Mouse (Mus musculus) liver, adult 2 months (tissue): ENCODE measurements at regions not wholly inside any gene's neighbourhood (a gene's known extent, or its start where the extent isn't known, plus 50 kb on each side); places are given as distances from the start of the nearest gene placed in this dataset.

ENCODE experiments used
- DNase-seq: peaks from one replicate; pipeline ENCODE4 v3.0.0-alpha.2; 2011; ENCODE audit warnings: low read depth, low spot score; ENCODE audit errors: extremely low read depth
- H3K27ac ChIP-seq: fragments of 200-500 bp; replicated peaks from 2 replicates; pipeline ENCODE4 v1.5.1; 2012; ENCODE audit warnings: low read depth, mild to moderate bottlenecking, control low read depth, inconsistent platforms, low read length; ENCODE audit not compliant: insufficient read depth
- H3K27me3 ChIP-seq: fragments of 200-500 bp; 2 replicates; pipeline ENCODE4 v1.6.1; 2012; ENCODE audit warnings: mild to moderate bottlenecking, moderate library complexity, low read length, inconsistent platforms; ENCODE audit not compliant: control insufficient read depth, insufficient read depth
- H3K36me3 ChIP-seq: fragments of 200-500 bp; 2 replicates; pipeline ENCODE4 v1.6.1; 2012; ENCODE audit warnings: low read length, inconsistent platforms; ENCODE audit not compliant: control insufficient read depth, insufficient read depth
- H3K4me1 ChIP-seq: fragments of 200-500 bp; 2 replicates; pipeline ENCODE4 v1.6.1; 2011; ENCODE audit warnings: low read length; ENCODE audit not compliant: control insufficient read depth, insufficient read depth
- H3K4me3 ChIP-seq: fragments of 200-500 bp; 2 replicates; pipeline ENCODE4 v1.5.1; 2011; ENCODE audit warnings: low read depth, mild to moderate bottlenecking, control low read depth, low read length, moderate library complexity; ENCODE audit not compliant: insufficient read depth
- H3K79me2 ChIP-seq: fragments of 200-500 bp; 2 replicates; pipeline ENCODE4 v1.6.1; 2012; ENCODE audit warnings: inconsistent platforms, mild to moderate bottlenecking, low read length, moderate library complexity; ENCODE audit not compliant: control insufficient read depth, insufficient read depth
- H3K9ac ChIP-seq: fragments of 200-500 bp; 2 replicates; pipeline ENCODE4 v1.6.1; 2012; ENCODE audit warnings: low read depth, mild to moderate bottlenecking, control low read depth, inconsistent platforms, low read length
- CTCF ChIP-seq: fragments of 200-500 bp; IDR thresholded peaks from 2 replicates; pipeline ENCODE4 v1.5.1; 2011; ENCODE audit warnings: low read depth, low read length, control low read depth
- POLR2A ChIP-seq: fragments of 200-500 bp; IDR thresholded peaks from 2 replicates; pipeline ENCODE4 v1.6.1; 2011; ENCODE audit warnings: low read length, control low read depth; ENCODE audit not compliant: insufficient read depth; ENCODE audit errors: extremely low read depth
- WGBS: fragments of 180-500 bp; shearing (Covaris S2); methylation state at CpG from one replicate; pipeline ENCODE4 v1.1.7; 2018; 5-methylcytosine and 5-hydroxymethylcytosine counted together

DNA sequence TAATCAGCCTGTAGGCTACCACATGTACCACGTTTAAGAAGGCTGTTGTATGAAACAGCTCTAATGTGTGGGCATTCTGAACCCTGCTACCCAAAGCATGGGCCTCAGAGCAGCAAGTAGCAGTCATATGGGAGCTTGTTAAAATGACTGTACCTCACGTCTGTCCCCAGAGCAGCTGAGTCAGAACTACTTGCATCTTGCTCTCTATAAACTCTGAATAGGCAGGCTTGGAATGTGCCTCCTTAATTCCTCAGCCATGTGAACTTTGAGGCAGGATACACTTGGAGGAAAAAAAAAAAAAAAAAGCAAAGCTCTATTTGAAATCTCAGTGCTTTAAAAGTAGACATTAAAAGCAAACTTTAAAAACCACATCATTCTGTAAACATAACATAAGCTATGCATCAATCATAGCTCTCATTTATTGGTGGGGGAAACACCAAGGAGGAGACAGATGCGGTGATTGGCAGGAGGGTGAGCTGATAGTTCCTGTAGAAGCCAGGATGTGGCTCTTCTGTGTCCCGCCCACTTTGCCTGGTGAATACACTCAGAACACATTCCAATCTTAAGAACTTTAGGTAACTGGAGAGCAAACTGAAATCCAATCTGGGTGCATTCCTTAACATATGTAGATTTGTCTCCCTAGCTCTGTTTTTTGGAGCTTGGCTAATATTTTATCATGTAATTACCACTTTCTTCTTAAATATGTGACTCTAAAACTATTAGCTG, 159.2 kb upstream of the St8sia2 start:
- DNase-seq: no peak
- Histone ChIP-seq H3K4me1 (no peaks in the 10 kb centered on the region), H3K27ac (no peak overlapping the region), H3K9ac (no peak overlapping the region), H3K79me2 (no peaks in the 10 kb centered on the region), H3K4me3 (no peak overlapping the region), H3K27me3 (no peaks in the 10 kb centered on the region), H3K36me3 (no peaks in the 10 kb centered on the region)
- TF ChIP-seq POLR2A: no peak
- no peak for TF ChIP-seq CTCF
- WGBS: 49% methylated on average over 4 of the region's 4 CpGs

- Histone ChIP-seq H3K4me1 (no peaks in the 10 kb centered on the region), H3K27ac (no peak overlapping the region), H3K27me3 (no peaks in the 10 kb centered on the region), H3K4me3 (no peak overlapping the region), H3K79me2 (no peaks in the 10 kb centered on the region), H3K9ac (no peak overlapping the region), H3K36me3 (no peaks in the 10 kb centered on the region)
- TF ChIP-seq CTCF (no peak), POLR2A (no peak)
- 68% methylated on average over 4 of the region's 4 CpGs for WGBS
- DNase-seq: no peak
Measured at GRCm38 (mm10) chr7:74151590-74151989, 138.1 kb upstream of the St8sia2 start.

GRCm38 (mm10) chr7:74143236-74143635, 129.7 kb upstream of the St8sia2 start:
- H3K27me3 ChIP-seq: no peaks in the 10 kb centered on the region
- H3K4me1 ChIP-seq: no peaks in the 10 kb centered on the region
- H3K79me2 ChIP-seq: no peaks in the 10 kb centered on the region
- H3K27ac ChIP-seq: no peak overlapping the region
- WGBS: 86% methylated on average over 3 of the region's 3 CpGs
- no peak for TF ChIP-seq CTCF
- no peak for TF ChIP-seq POLR2A
- DNase-seq: no peak
- H3K4me3 ChIP-seq: no peak overlapping the region
- H3K36me3 ChIP-seq: no peaks in the 10 kb centered on the region
- no peak overlapping the region for H3K9ac ChIP-seq

DNA sequence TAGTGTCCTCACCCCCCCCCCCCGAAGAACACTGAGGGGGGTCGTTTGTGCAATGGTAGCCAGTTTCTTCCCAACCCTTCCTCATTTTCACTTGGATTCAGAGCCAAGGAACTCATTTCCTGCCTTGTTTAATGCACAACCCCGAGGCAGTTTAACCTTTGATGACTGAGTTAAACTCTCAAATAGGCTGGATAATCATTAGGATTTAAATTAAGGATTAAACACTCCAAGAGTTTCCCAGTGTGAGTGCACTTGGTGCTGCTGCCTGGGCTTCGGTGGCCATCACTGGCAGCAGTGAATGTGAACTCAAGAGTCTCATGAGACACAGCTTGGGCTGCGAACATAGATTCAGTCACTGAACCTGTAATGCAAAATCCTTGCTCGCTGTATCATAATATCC, 124.7 kb upstream of the St8sia2 start:
- 59% methylated on average over 6 of the region's 6 CpGs for WGBS
- no peak for TF ChIP-seq POLR2A
- TF ChIP-seq CTCF: no peak

GRCm38 (mm10) chr7:74130206-74130836, 116.8 kb upstream of the St8sia2 start:
- 79% methylated on average over 8 of the region's 8 CpGs for WGBS
- Histone ChIP-seq H3K36me3 (no peaks in the 10 kb centered on the region), H3K27me3 (no peaks in the 10 kb centered on the region)

More for the DNA sequence above, 124.7 kb upstream of the St8sia2 start:
- Histone ChIP-seq H3K4me1 (no peaks in the 10 kb centered on the region), H3K36me3 (no peaks in the 10 kb centered on the region), H3K9ac (no peak overlapping the region), H3K79me2 (no peaks in the 10 kb centered on the region), H3K4me3 (no peak overlapping the region), H3K27me3 (no peaks in the 10 kb centered on the region), H3K27ac (no peak overlapping the region)
- no peak for DNase-seq

DNA sequence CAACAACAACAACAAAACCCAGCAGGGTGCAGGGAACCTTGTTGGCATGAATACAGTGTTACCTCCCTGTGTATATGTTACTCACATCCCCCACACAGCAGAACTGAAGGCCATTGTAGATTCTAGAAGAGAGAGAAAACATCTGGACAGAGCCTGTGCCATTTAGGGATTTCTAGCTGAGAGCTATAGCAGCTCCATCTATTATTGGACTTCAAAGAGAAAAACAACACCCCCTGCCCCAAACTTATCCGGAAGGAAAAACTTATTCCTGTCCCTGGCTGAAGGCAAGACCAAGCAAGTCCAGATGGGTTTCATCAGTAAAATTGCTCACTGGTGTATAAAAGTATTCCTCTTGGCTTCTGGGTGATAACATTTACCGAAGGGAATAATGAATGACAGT, 98.6 kb upstream of the St8sia2 start:
- Histone ChIP-seq H3K9ac (no peak overlapping the region), H3K4me3 (no peak overlapping the region), H3K36me3 (no peaks in the 10 kb centered on the region), H3K79me2 (no peaks in the 10 kb centered on the region), H3K4me1 (no peaks in the 10 kb centered on the region), H3K27me3 (no peaks in the 10 kb centered on the region), H3K27ac (no peak overlapping the region)
- TF ChIP-seq POLR2A (no peak), CTCF (no peak)
- DNase-seq: no peak
- WGBS: 84% methylated on average over 2 of the region's 2 CpGs

More at GRCm38 (mm10) chr7:74130206-74130836, 116.8 kb upstream of the St8sia2 start:
- H3K9ac ChIP-seq: no peak overlapping the region
- no peak for TF ChIP-seq POLR2A
- no peak for TF ChIP-seq CTCF
- no peak overlapping the region for H3K27ac ChIP-seq
- H3K79me2 ChIP-seq: no peaks in the 10 kb centered on the region
- no peak overlapping the region for H3K4me3 ChIP-seq
- no peak for DNase-seq
- no peaks in the 10 kb centered on the region for H3K4me1 ChIP-seq
